Mouse (Mus musculus) frontal cortex, adult 2 months (tissue): Measurements from ENCODE around the gene Hrh3. TPM values are rescaled to one million over a fixed set of nuclear protein-coding genes. Genes with fewer than 3 reads are reported as not detected.

Source experiments
- DNase-seq, 2 experiments: peaks; one replicate each; pipeline ENCODE4 v3.0.0; 2022; ENCODE audit warnings: low spot score in 1 of 2; ENCODE audit errors: extremely low spot score in 1 of 2
- polyA plus RNA-seq: library from polyadenylated mRNA; depleted of rRNA; stranded (reverse); fragments of >200 nt; gene quantifications from 2 replicates; pipeline ENCODE4 v1.2.3, GENCODE M21; 2012; rRNA removed

The Hrh3 gene
- polyA plus RNA-seq, 1 experiment: 95.6 TPM

GRCm38 (mm10) chr2:180070481-180071453, 33.5 kb downstream of the Hrh3 start, which contains the start of gene Mtg2:
Gene Mtg2 (plus strand): TSS chr2:180070588.
- peak; percentile 91 to 97 for DNase-seq

GRCm38 (mm10) chr2:180069770-180070480, 34.4 kb downstream of the Hrh3 start:
- DNase-seq: no peak

- no peak for DNase-seq
These were observed 40.8 kb downstream of the Hrh3 start for GRCm38 (mm10) chr2:180063338-180064131.

- no peak for DNase-seq
These were observed 51.3 kb downstream of the Hrh3 start for GRCm38 (mm10) chr2:180053001-180053400.

GRCm38 (mm10) chr2:180051986-180052733, 52.1 kb downstream of the Hrh3 start:
- DNase-seq: peak in 1 of 2 experiments; percentile 33

- DNase-seq: peak; percentile 41 to 91
These were observed 53.3 kb downstream of the Hrh3 start for GRCm38 (mm10) chr2:180050986-180051385.

Other genes starting within 250 kb of the Hrh3 start
- gene Taf4, start 127.8 kb downstream of the Hrh3 start, polyA plus RNA-seq: 14.1 and 15.1 TPM in 2 replicates
- 85.2 and 88.4 TPM in 2 replicates for gene Lsm14b, start 79.5 kb downstream of the Hrh3 start, polyA plus RNA-seq
- gene Psma7, start 62.1 kb downstream of the Hrh3 start, polyA plus RNA-seq: 200 and 230 TPM in 2 replicates
- 35.2 and 35.5 TPM in 2 replicates for gene Ss18l1, start 62.0 kb downstream of the Hrh3 start, polyA plus RNA-seq
- 28.8 and 31.5 TPM in 2 replicates for gene Mtg2, start 33.9 kb downstream of the Hrh3 start, polyA plus RNA-seq
- 48.7 and 51.3 TPM in 2 replicates for gene Osbpl2, start 14.8 kb upstream of the Hrh3 start, polyA plus RNA-seq
- 94.8 and 102 TPM in 2 replicates for gene Adrm1, start 67.0 kb upstream of the Hrh3 start, polyA plus RNA-seq
- gene Lama5, start 121.4 kb upstream of the Hrh3 start, polyA plus RNA-seq: 15.9 TPM in 2 replicates
- gene Rps21, start 152.9 kb upstream of the Hrh3 start, polyA plus RNA-seq: 1,869 and 1,955 TPM in 2 replicates
- gene Cables2, start 169.0 kb upstream of the Hrh3 start, polyA plus RNA-seq: 31.1 and 33.3 TPM in 2 replicates
- gene Rbbp8nl, start 185.4 kb upstream of the Hrh3 start, polyA plus RNA-seq: 0.04 TPM in 1 of 2 replicates, not detected in the other
- not detected in 2 replicates for gene Gata5, start 230.2 kb upstream of the Hrh3 start, polyA plus RNA-seq